Mouse (Mus musculus): Measurements from ENCODE around the gene Trnt1. TPM values are rescaled to one million over a fixed set of nuclear protein-coding genes. Genes with fewer than 3 reads are reported as not detected.
A peak's percentile ranks its signal among the peaks of the same experiment; 100 is the strongest.

The Trnt1 gene
- polyA plus RNA-seq, 1 experiment from 2014 or later: 60.9 TPM

DNA sequence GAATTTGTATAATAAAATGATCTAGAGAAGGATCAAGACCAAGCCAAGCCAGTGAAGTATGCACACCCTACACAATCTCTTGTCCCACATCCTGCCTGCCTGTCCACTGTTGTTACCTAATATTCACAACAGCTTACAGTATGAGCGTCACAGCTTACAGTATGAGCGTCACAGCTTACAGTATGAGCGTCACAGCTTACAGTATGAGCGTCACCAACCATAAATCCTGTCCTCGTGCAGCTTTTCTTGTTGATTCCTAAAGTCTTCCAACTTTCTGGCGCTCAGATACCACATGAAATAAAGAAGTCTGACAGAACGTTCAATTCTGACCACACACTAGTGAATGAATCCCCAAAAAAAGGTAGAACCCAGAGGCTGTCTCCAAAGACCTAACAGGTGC, 24.2 kb downstream of the Trnt1 start:
- no peaks in the 10 kb centered on the region for H3K27me3 ChIP-seq (replicated peaks)
- H3K4me1 ChIP-seq (replicated peaks): no peaks in the 10 kb centered on the region
- no peak for ATAC-seq
- no peaks in the 10 kb centered on the region for H3K9me3 ChIP-seq
- WGBS: 91% methylated on average over 7 of the region's 7 CpGs
- peaks cover 16% of the 10 kb centered on the region; the same call in 1 of the 2 replicates for H3K36me3 ChIP-seq
- no peak overlapping the region for H3K27ac ChIP-seq
- H3K9ac ChIP-seq: no peak overlapping the region
- H3K4me3 ChIP-seq (replicated peaks): no peak overlapping the region
- no peak overlapping the region for H3K4me2 ChIP-seq (replicated peaks)

- 94% methylated on average over 10 of the region's 10 CpGs for WGBS
- peaks cover 16% of the 10 kb centered on the region; the same call in 1 of the 2 replicates for H3K36me3 ChIP-seq
- H3K4me3 ChIP-seq (replicated peaks): no peak overlapping the region
Measured at GRCm38 (mm10) chr6:106793621-106794020, 24.7 kb downstream of the Trnt1 start.

GRCm38 (mm10) chr6:106794094-106794814, 25.3 kb downstream of the Trnt1 start:
- H3K27ac ChIP-seq: no peak overlapping the region
- peaks cover 10% of the 10 kb centered on the region for H3K4me1 ChIP-seq (replicated peaks)
- no peaks in the 10 kb centered on the region for H3K9me3 ChIP-seq
- WGBS: 85% methylated on average over 13 of the region's 13 CpGs
- H3K36me3 ChIP-seq: peaks cover 16% of the 10 kb centered on the region; the same call in 1 of the 2 replicates
- ATAC-seq: no peak
- H3K9ac ChIP-seq: no peak overlapping the region
- H3K4me2 ChIP-seq (replicated peaks): no peak overlapping the region
- no peak overlapping the region for H3K4me3 ChIP-seq (replicated peaks)
- no peaks in the 10 kb centered on the region for H3K27me3 ChIP-seq (replicated peaks)

More at GRCm38 (mm10) chr6:106793621-106794020, 24.7 kb downstream of the Trnt1 start:
- Histone ChIP-seq H3K4me2 (replicated peaks) (no peak overlapping the region), H3K27me3 (replicated peaks) (no peaks in the 10 kb centered on the region), H3K9ac (no peak overlapping the region), H3K4me1 (replicated peaks) (peaks cover 4% of the 10 kb centered on the region; the same call in 1 of the 2 replicates), H3K9me3 (no peaks in the 10 kb centered on the region), H3K27ac (no peak overlapping the region)
- no peak for ATAC-seq

- H3K4me3 ChIP-seq (replicated peaks): peak within 1 kb of the TSS; percentile 79
- H3K27me3 ChIP-seq (replicated peaks): no peaks in the 10 kb centered on the region
- peak within 1 kb of the TSS; percentile 81 for H3K4me2 ChIP-seq (replicated peaks)
- no peaks in the 10 kb centered on the region for H3K9me3 ChIP-seq
- peak; percentile 98 for ATAC-seq
- peak within 1 kb of the TSS; percentile 71 for H3K9ac ChIP-seq
- peaks cover 11% of the 10 kb centered on the region for H3K4me1 ChIP-seq (replicated peaks)
- 1% methylated on average over 57 of the region's 57 CpGs for WGBS
- H3K36me3 ChIP-seq: 0 out of 2 replicates have a peak, but pooled peaks cover 3% of the 10 kb centered on the region
- 0 out of 2 replicates have a peak within 1 kb of the TSS, but pooled peaks have one; percentile 29 for H3K27ac ChIP-seq
Measured at GRCm38 (mm10) chr6:106799333-106800226, 30.7 kb downstream of the Trnt1 start, which contains the start of gene Crbn. Gene Crbn, minus strand, starts transcription at chr6:106800077.

DNA sequence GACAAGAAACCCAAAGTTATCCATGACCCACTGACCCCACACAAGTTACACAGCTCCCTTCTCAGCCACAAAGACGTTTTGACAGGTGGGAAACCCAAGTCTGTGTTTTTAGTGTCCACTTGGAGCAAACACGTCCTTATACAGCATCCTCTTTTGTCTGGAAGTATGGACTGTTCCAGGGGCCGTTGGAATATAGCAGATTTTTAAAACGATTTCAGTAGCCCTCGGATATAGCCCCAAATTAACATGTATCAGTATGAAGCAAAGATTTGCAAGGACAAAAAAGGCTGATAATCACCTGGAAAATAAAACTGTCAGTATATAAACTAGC, 31.3 kb downstream of the Trnt1 start:
- whole genome bisulfite sequencing: 61% methylated on average over 5 of the region's 5 CpGs
- ATAC-seq: peak; percentile 60; the same call in 1 of the 2 replicates
- Histone ChIP-seq H3K36me3 (no peaks in the 10 kb centered on the region), H3K9ac (no peak overlapping the region), H3K27me3 (replicated peaks) (no peaks in the 10 kb centered on the region), H3K9me3 (no peaks in the 10 kb centered on the region), H3K4me3 (replicated peaks) (peak overlapping the region; percentile 79), H3K4me2 (replicated peaks) (0 out of 2 replicates have a peak overlapping the region, but pooled peaks have one; percentile 22), H3K27ac (no peak overlapping the region), H3K4me1 (replicated peaks) (peaks cover 11% of the 10 kb centered on the region)

DNA sequence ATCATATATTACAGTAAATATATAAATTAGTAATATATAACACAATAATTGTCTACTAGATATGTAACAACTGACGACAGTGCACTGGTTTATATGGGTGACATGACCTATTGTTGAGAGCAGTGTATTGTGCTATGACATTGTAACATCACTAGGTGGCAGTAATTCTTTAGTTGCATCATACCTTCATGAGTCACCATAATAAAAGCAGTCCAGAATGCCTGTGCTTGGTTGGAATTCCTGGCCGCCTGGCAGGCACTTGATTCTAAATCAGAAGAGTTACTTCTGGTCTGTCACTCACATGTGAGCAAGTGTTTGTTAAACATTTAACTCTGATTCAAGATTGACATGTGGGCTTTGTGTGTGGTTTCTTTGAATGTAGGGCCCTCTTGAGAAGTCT, 36.0 kb downstream of the Trnt1 start:
- peak; percentile 67; the same call in 1 of the 2 replicates for ATAC-seq
- H3K36me3 ChIP-seq: no peaks in the 10 kb centered on the region
- H3K4me3 ChIP-seq (replicated peaks): no peak overlapping the region
- 40% methylated on average over 2 of the region's 2 CpGs for WGBS
- H3K4me2 ChIP-seq (replicated peaks): no peak overlapping the region
- H3K27ac ChIP-seq: no peak overlapping the region
- H3K9me3 ChIP-seq: no peaks in the 10 kb centered on the region
- H3K4me1 ChIP-seq (replicated peaks): no peaks in the 10 kb centered on the region
- H3K27me3 ChIP-seq (replicated peaks): no peaks in the 10 kb centered on the region
- H3K9ac ChIP-seq: no peak overlapping the region

GRCm38 (mm10) chr6:106809161-106809560, 40.2 kb downstream of the Trnt1 start:
- Histone ChIP-seq H3K9ac (no peak overlapping the region), H3K9me3 (no peaks in the 10 kb centered on the region), H3K4me2 (replicated peaks) (no peak overlapping the region), H3K4me3 (replicated peaks) (no peak overlapping the region), H3K36me3 (no peaks in the 10 kb centered on the region), H3K27me3 (replicated peaks) (no peaks in the 10 kb centered on the region), H3K4me1 (replicated peaks) (no peaks in the 10 kb centered on the region), H3K27ac (no peak overlapping the region)
- WGBS: 66% methylated on average over 2 of the region's 2 CpGs
- no peak for ATAC-seq

GRCm38 (mm10) chr6:106810686-106811085, 41.8 kb downstream of the Trnt1 start:
- H3K27ac ChIP-seq: no peak overlapping the region
- WGBS: 78% methylated on average over 3 of the region's 3 CpGs
- ATAC-seq: no peak
- H3K4me3 ChIP-seq (replicated peaks): no peak overlapping the region
- no peak overlapping the region for H3K9ac ChIP-seq
- H3K4me1 ChIP-seq (replicated peaks): no peaks in the 10 kb centered on the region
- no peaks in the 10 kb centered on the region for H3K27me3 ChIP-seq (replicated peaks)
- H3K36me3 ChIP-seq: no peaks in the 10 kb centered on the region
- H3K4me2 ChIP-seq (replicated peaks): no peak overlapping the region
- H3K9me3 ChIP-seq: no peaks in the 10 kb centered on the region

DNA sequence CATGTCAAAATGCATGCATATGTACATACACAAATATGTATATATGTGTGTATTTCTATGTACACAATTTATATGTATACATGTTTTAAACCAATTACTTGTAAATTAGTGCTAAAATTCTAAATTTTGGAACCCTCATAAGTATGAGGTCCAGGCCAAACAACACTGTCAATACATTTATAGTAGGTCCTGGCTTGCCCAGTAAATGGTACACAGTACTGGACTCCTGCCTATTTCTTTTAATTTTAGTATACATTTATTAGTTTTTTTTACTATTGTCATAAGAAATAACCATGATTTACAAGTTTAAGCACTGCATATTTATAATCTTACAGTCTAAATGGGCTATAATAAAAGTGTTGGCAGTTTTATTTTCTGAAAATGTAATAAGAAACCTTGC, 50.3 kb downstream of the Trnt1 start:
- no peak for ATAC-seq
- Histone ChIP-seq H3K9ac (no peak overlapping the region), H3K36me3 (no peaks in the 10 kb centered on the region), H3K4me3 (replicated peaks) (no peak overlapping the region), H3K4me1 (replicated peaks) (no peaks in the 10 kb centered on the region), H3K27me3 (replicated peaks) (no peaks in the 10 kb centered on the region), H3K27ac (no peak overlapping the region), H3K9me3 (no peaks in the 10 kb centered on the region), H3K4me2 (replicated peaks) (no peak overlapping the region)

- Histone ChIP-seq H3K4me2 (replicated peaks) (no peak overlapping the region), H3K9ac (no peak overlapping the region), H3K4me1 (replicated peaks) (no peaks in the 10 kb centered on the region), H3K27ac (no peak overlapping the region), H3K36me3 (no peaks in the 10 kb centered on the region), H3K9me3 (no peaks in the 10 kb centered on the region), H3K27me3 (replicated peaks) (no peaks in the 10 kb centered on the region), H3K4me3 (replicated peaks) (no peak overlapping the region)
- no peak for ATAC-seq
- WGBS: 74% methylated on average over 3 of the region's 3 CpGs
Measured at GRCm38 (mm10) chr6:106819906-106820305, 51.0 kb downstream of the Trnt1 start.

DNA sequence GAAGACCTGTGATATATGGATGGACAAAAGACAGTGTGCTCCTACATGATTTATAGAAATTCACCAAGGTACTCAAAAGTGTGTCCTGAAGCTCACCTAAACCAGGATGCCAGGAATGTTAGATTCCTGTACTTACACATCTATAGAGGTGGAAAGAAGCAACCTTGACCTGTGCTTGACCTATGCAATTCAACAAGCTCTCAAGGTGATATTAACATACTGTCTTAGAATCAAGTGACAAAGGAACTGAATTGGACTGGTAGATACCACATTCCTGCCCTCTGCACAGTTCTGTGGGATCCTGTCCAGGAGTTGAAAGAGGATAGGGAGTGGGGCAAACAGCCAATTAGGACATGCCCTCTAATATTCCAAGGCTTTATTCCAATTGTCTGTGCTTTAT, 51.6 kb downstream of the Trnt1 start:
- no peak for ATAC-seq
- Histone ChIP-seq H3K9ac (no peak overlapping the region), H3K4me2 (replicated peaks) (no peak overlapping the region), H3K9me3 (no peaks in the 10 kb centered on the region), H3K36me3 (no peaks in the 10 kb centered on the region), H3K27ac (no peak overlapping the region), H3K4me3 (replicated peaks) (no peak overlapping the region), H3K27me3 (replicated peaks) (no peaks in the 10 kb centered on the region), H3K4me1 (replicated peaks) (no peaks in the 10 kb centered on the region)

DNA sequence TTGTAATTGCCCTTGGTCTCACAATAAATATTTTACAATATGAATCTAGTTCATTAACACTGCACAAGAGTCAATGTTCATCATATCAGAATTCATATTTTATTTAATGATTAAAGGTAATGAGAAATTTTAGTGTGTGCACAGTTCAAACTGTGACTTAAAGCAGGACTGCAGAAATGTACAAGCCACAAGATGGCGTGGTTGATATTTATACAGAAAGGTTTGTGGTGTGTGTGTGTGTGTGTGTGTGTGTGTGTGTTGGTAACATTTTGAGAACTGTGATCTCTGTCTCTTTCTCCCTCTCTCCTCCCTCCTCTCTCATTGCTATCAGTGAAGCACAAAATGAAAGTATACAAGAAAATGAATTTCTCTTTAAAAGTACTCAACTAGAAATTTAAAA, 53.4 kb downstream of the Trnt1 start:
- Histone ChIP-seq H3K27ac (no peak overlapping the region), H3K4me1 (replicated peaks) (no peaks in the 10 kb centered on the region), H3K9ac (no peak overlapping the region), H3K36me3 (no peaks in the 10 kb centered on the region), H3K4me3 (replicated peaks) (no peak overlapping the region), H3K9me3 (no peaks in the 10 kb centered on the region), H3K4me2 (replicated peaks) (no peak overlapping the region), H3K27me3 (replicated peaks) (no peaks in the 10 kb centered on the region)
- no peak for ATAC-seq
- 47% methylated on average over 1 of the region's 1 CpGs for WGBS

Measured in intestine, embryonic 15.5 days (tissue).